Comparison of ENCODE assay signal across 11 mouse cellular contexts in genomic region chr2:102277946-102278345, GRCm38 (mm10).
DNase-seq lines count a peak whose midpoint lies in the region; ATAC-seq and TF ChIP-seq lines count a peak whose summit lies in the region.
"Had no signal": no experiment of that assay in that cellular context is flagged by ENCODE, and none has a peak within 500 bp of the region (broad histone marks: within the 10 kb centered on the region; RNA-seq: fewer than 3 reads in every experiment).

No protein-coding gene starts in this region.

- no peak overlapping the region for H3K4me3 ChIP-seq in lung, postnatal 0 days (ENCODE audit: low read depth, low read length)
- H3K4me3 ChIP-seq in midbrain, embryonic 13.5 days (replicated peaks), result no peak overlapping the region
- H3K4me3 ChIP-seq: neural tube, embryonic 12.5 days had no signal

- DNase-seq in lung, postnatal 0 days (ENCODE audit: low spot score), result peak; percentile 41
- no peak for DNase-seq in lung, postnatal 25 days (ENCODE audit: low spot score)
- DNase-seq in ZHBTc4 (ENCODE audit: low read depth, low spot score), result peak; percentile 28
- DNase-seq in embryo, embryonic 9.5 days (ENCODE audit: extremely low spot score), result peak; percentile 34
- no peak for DNase-seq in urinary bladder, postnatal 36 days (ENCODE audit: low spot score in 2 of 2)
- DNase-seq: kidney, postnatal 14 days; lung, postnatal 4 days had no signal

- TF ChIP-seq CTCF in lung, postnatal 0 days (IDR thresholded peaks at IDR 0.05), result no peak

- no peak overlapping the region for H3K27ac ChIP-seq in lung, postnatal 0 days (ENCODE audit: low read length)
- no peak overlapping the region for H3K27ac ChIP-seq in midbrain, embryonic 13.5 days
- H3K27ac ChIP-seq: neural tube, embryonic 12.5 days had no signal

- no peaks in the 10 kb centered on the region for H3K9me3 ChIP-seq in lung, postnatal 0 days (ENCODE audit: low read length)
- H3K9me3 ChIP-seq in midbrain, embryonic 13.5 days, result no peaks in the 10 kb centered on the region
- H3K9me3 ChIP-seq: G1E; neural tube, embryonic 12.5 days had no signal

- no peaks in the 10 kb centered on the region for H3K4me1 ChIP-seq in lung, postnatal 0 days (ENCODE audit: insufficient read depth, low read depth, low read length)
- H3K4me1 ChIP-seq in midbrain, embryonic 13.5 days (replicated peaks), result peaks cover 15% of the 10 kb centered on the region

- no peak for ATAC-seq in lung, postnatal 0 days
- ATAC-seq in megakaryocyte-erythroid progenitor cell, adult 5-6 weeks (replicated peaks; ENCODE audit: low FRiP score, low TSS enrichment, poor library complexity, severe bottlenecking), result 0 out of 2 replicates have a peak, but pooled peaks have one; percentile 47
- ATAC-seq in midbrain, embryonic 13.5 days, result no peak

- TF ChIP-seq EP300 in lung, postnatal 0 days (IDR thresholded peaks at IDR 0.05), result no peak

- WGBS in lung, postnatal 0 days, result 30% methylated on average over 1 of the region's 1 CpGs
- 26% methylated on average over 1 of the region's 1 CpGs for WGBS in midbrain, embryonic 13.5 days

- no peak overlapping the region for H3K9ac ChIP-seq in lung, postnatal 0 days (replicated peaks; ENCODE audit: low read depth)
- no peak overlapping the region for H3K9ac ChIP-seq in midbrain, embryonic 13.5 days (replicated peaks)
- H3K9ac ChIP-seq: neural tube, embryonic 12.5 days had no signal

- H3K27me3 ChIP-seq in lung, postnatal 0 days (replicated peaks; ENCODE audit: insufficient read depth, low read length), result no peaks in the 10 kb centered on the region
- H3K27me3 ChIP-seq in midbrain, embryonic 13.5 days, result no peaks in the 10 kb centered on the region
- H3K27me3 ChIP-seq: neural tube, embryonic 12.5 days had no signal

- H3K36me3 ChIP-seq in lung, postnatal 0 days (ENCODE audit: insufficient read depth, low read length), result no peaks in the 10 kb centered on the region
- no peaks in the 10 kb centered on the region for H3K36me3 ChIP-seq in midbrain, embryonic 13.5 days
- H3K36me3 ChIP-seq: G1E; neural tube, embryonic 12.5 days had no signal

- no peak overlapping the region for H3K4me2 ChIP-seq in lung, postnatal 0 days (replicated peaks; ENCODE audit: low read depth, low read length)
- H3K4me2 ChIP-seq in midbrain, embryonic 13.5 days (replicated peaks), result no peak overlapping the region
- H3K4me2 ChIP-seq: neural tube, embryonic 12.5 days had no signal

Comparison
In these comparisons a context has a peak if more than half of its experiments do, and no peak if none do; other contexts are left out.
1. DNase-seq: peak in lung, postnatal 0 days (single experiment), ZHBTc4 (single experiment) and embryo, embryonic 9.5 days (single experiment); none in lung, postnatal 25 days (single experiment) and urinary bladder, postnatal 36 days (0 of 2).